Mouse (Mus musculus) limb, embryonic 14.5 days (tissue): ENCODE results near the gene Bach2. TPM values are rescaled to one million over a fixed set of nuclear protein-coding genes. Genes with fewer than 3 reads are reported as not detected.
A peak's percentile ranks its signal among the peaks of the same experiment; 100 is the strongest.

Experiments
- ATAC-seq: fragments of 200-750 bp; cut with Nextera tagmentation; 2 replicates; pipeline ENCODE4 v1.8.0; 2017; ENCODE audit warnings: low read depth, moderate number of reproducible peaks, moderate TSS enrichment; ENCODE audit not compliant: low FRiP score
- DNase-seq: peaks from one replicate; pipeline ENCODE4 v3.0.0-alpha.2; 2015; ENCODE audit warnings: low spot score
- H3K27ac ChIP-seq: fragments of 300-500 bp; sonication (generic); replicated peaks from 2 replicates; pipeline ENCODE4 v1.5.1; 2014; ENCODE audit warnings: low read depth, mild to moderate bottlenecking, low read length, moderate library complexity, mixed read lengths
- H3K27me3 ChIP-seq: fragments of 300-500 bp; sonication (generic); 2 replicates; pipeline ENCODE4 v1.6.1; 2014; ENCODE audit warnings: low read length, mixed read lengths; ENCODE audit not compliant: control insufficient read depth, insufficient read depth
- H3K36me3 ChIP-seq: fragments of 300-500 bp; sonication (generic); 2 replicates; pipeline ENCODE4 v1.6.1; 2014; ENCODE audit warnings: mild to moderate bottlenecking, low read length, moderate library complexity, mixed read lengths; ENCODE audit not compliant: control insufficient read depth, insufficient read depth
- H3K4me1 ChIP-seq: fragments of 300-500 bp; sonication (generic); 2 replicates; pipeline ENCODE4 v1.6.1; 2014; ENCODE audit warnings: antibody characterized with exemption, low read length, mixed read lengths; ENCODE audit not compliant: control insufficient read depth, insufficient read depth
- H3K4me2 ChIP-seq: fragments of 300-500 bp; sonication (generic); replicated peaks from 2 replicates; pipeline ENCODE4 v1.6.1; 2014; ENCODE audit warnings: low read depth, mild to moderate bottlenecking, low read length, moderate library complexity; ENCODE audit not compliant: severe bottlenecking
- H3K4me3 ChIP-seq: fragments of 300-500 bp; sonication (generic); replicated peaks from 2 replicates; pipeline ENCODE4 v1.5.1; 2014; ENCODE audit warnings: low read length
- H3K9ac ChIP-seq: fragments of 300-500 bp; sonication (generic); 2 replicates; pipeline ENCODE4 v1.6.1; 2014; ENCODE audit warnings: mild to moderate bottlenecking, low read depth, low read length, moderate library complexity; ENCODE audit not compliant: severe bottlenecking
- H3K9me3 ChIP-seq: fragments of 300-500 bp; sonication (generic); 2 replicates; pipeline ENCODE4 v1.6.1; 2016; ENCODE audit warnings: low read length; ENCODE audit not compliant: control insufficient read depth
- POLR2A ChIP-seq: fragments of 200-500 bp; IDR thresholded peaks from 2 replicates; pipeline ENCODE4 v1.8.0; 2012; ENCODE audit warnings: inconsistent platforms, mild to moderate bottlenecking, moderate library complexity, borderline replicate concordance; ENCODE audit not compliant: insufficient read depth, insufficient read length; ENCODE audit errors: extremely low read depth
- WGBS: fragments of 180-500 bp; shearing (Covaris S2); extraction: QIAGEN DNeasy Blood & Tissue Kit; methylation state at CpG from one replicate; pipeline ENCODE4 v1.1.7; 2014; 5-methylcytosine and 5-hydroxymethylcytosine counted together
- polyA plus RNA-seq, 2 experiments: library from polyadenylated mRNA; depleted of rRNA in 1 of 2; stranded (reverse) in 1 of 2; unstranded in 1 of 2; fragments of >200 nt; fragmentation: Nextera tagmentation in 1 of 2; extraction: Ambion mirVana in 1 of 2; gene quantifications; 2 replicates each; pipeline versions ENCODE4 v1.2.1 to v1.2.3; 2012 to 2014

The Bach2 gene
- polyA plus RNA-seq, 2 experiments = 6.0 to 9.6 TPM

DNA sequence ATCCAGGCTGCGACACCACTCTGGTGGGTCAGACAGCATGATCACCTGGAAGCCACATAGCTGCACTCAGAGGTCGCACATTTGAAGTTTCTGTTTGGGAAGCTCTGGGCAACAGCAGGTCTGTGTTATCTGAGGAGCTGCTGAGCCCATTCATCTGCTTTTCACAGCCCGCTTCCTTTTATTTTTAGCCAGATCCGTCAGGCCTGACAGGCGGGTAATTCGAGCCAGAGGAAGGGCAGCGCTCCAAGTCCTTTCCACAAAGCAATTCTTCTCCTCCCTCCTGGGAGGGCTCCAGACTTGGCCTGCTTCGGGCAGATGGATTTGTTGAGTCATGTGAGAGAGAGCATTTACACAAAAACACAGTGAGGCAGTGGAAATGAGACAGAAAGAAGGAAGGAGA is 65.1 kb downstream of the Bach2 start:
- peak overlapping the region; percentile 49 for H3K4me2 ChIP-seq
- H3K9ac ChIP-seq = no peak overlapping the region; the same call in 1 of the 2 replicates
- TF ChIP-seq POLR2A = no peak
- H3K27me3 ChIP-seq = no peaks in the 10 kb centered on the region
- ATAC-seq (peak; percentile 71), DNase-seq (peak; percentile 98)
- H3K4me1 ChIP-seq = peaks cover 45% of the 10 kb centered on the region
- no peaks in the 10 kb centered on the region for H3K36me3 ChIP-seq
- H3K4me3 ChIP-seq = 0 out of 2 replicates have a peak overlapping the region, but pooled peaks have one; percentile 20
- no peaks in the 10 kb centered on the region for H3K9me3 ChIP-seq
- 3% methylated on average over 8 of the region's 8 CpGs for WGBS
- H3K27ac ChIP-seq = peak overlapping the region; percentile 84

GRCm38 (mm10) chr4:32304221-32304703 is 65.7 kb downstream of the Bach2 start:
- H3K4me2 ChIP-seq = peak overlapping the region; percentile 49
- peak; percentile 68 for DNase-seq

DNA sequence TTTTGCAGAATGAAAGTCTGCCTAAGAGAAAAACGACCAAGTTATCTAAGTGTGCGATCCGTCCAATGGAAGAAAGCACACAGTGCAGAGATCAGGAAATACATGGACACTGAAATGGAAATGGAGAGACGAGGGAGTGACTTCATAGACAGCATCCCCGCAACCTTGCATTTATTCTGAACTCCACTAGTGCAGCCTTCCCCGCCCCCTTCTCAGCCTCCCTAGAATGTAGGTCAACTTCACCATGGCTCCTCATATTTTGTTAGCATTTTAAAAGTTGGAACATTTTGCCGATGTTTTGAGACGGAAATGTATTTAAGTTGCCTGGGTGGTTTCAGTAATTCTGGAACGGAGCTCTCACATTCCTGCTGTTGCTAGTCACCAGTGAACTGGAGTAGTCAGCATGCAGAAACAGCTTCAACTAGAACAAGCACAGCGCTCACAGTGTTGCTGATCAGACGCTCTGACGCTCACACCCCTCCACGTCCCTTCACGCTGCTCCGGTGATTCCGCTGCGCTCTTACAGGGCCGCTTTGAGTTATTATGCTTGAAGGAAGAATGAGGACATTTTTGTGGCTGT is 66.5 kb downstream of the Bach2 start:
- peaks cover 42% of the 10 kb centered on the region for H3K4me1 ChIP-seq
- TF ChIP-seq POLR2A = no peak
- H3K27me3 ChIP-seq = no peaks in the 10 kb centered on the region
- no peaks in the 10 kb centered on the region for H3K36me3 ChIP-seq
- peak overlapping the region; percentile 49 for H3K4me2 ChIP-seq
- no peak overlapping the region for H3K4me3 ChIP-seq
- H3K9ac ChIP-seq = no peak overlapping the region
- 43% methylated on average over 18 of the region's 18 CpGs for WGBS
- no peak for ATAC-seq
- peak; percentile 59 for DNase-seq
- no peaks in the 10 kb centered on the region for H3K9me3 ChIP-seq
- H3K27ac ChIP-seq = peak overlapping the region; percentile 84; the same call in 1 of the 2 replicates

More at GRCm38 (mm10) chr4:32304221-32304703, 65.7 kb downstream of the Bach2 start:
- 6% methylated on average over 6 of the region's 6 CpGs for WGBS
- Histone ChIP-seq H3K9me3 (no peaks in the 10 kb centered on the region), H3K4me1 (peaks cover 45% of the 10 kb centered on the region), H3K27me3 (no peaks in the 10 kb centered on the region), H3K9ac (no peak overlapping the region), H3K36me3 (no peaks in the 10 kb centered on the region), H3K27ac (peak overlapping the region; percentile 84), H3K4me3 (no peak overlapping the region)
- TF ChIP-seq POLR2A = no peak
- ATAC-seq = peak; percentile 24

- peaks cover 42% of the 10 kb centered on the region for H3K4me1 ChIP-seq
- ATAC-seq = no peak
- H3K27ac ChIP-seq = 0 out of 2 replicates have a peak overlapping the region, but pooled peaks have one; percentile 27
- no peaks in the 10 kb centered on the region for H3K9me3 ChIP-seq
- H3K4me2 ChIP-seq = peak overlapping the region; percentile 49
- H3K27me3 ChIP-seq = no peaks in the 10 kb centered on the region
- WGBS = 60% methylated on average over 6 of the region's 6 CpGs
- no peak for DNase-seq
- no peak overlapping the region for H3K9ac ChIP-seq
- no peak for TF ChIP-seq POLR2A
- H3K36me3 ChIP-seq = no peaks in the 10 kb centered on the region
- no peak overlapping the region for H3K4me3 ChIP-seq
These were observed 67.1 kb downstream of the Bach2 start for GRCm38 (mm10) chr4:32305683-32306082.

DNA sequence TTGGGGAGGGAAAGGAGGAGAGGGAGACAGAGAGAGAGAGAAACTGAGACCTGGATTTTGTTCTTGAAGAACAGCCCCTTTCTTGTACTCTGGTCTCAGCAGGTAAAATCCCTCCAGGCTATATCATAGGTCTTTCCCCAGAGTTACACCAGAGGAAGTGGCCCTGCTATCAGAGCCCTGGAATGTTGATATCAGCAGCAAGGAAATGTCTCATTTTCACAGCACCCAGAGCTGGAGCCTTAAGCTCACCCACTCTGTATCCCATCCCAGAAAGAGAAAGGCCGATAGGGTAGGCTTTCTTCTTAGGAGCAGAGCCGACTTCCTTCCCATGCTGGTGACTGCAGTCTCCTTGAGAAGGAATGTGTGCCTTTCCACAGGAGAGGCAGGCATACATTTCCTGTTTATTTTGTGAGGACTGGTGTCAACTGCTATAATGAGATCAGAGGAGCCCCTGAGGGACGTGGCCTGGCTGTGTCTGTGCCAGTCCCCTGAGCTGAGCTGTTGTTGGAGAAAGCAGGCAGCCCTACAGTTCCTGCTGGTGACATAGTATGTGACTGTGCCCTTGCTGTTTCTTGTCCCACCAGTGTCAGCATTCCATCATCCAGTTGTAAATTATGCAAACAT is 67.7 kb downstream of the Bach2 start:
- no peak overlapping the region for H3K4me2 ChIP-seq
- TF ChIP-seq POLR2A = no peak
- no peak overlapping the region for H3K4me3 ChIP-seq
- no peaks in the 10 kb centered on the region for H3K27me3 ChIP-seq
- peak overlapping the region; percentile 9; the same call in 1 of the 2 replicates for H3K27ac ChIP-seq
- peaks cover 42% of the 10 kb centered on the region for H3K4me1 ChIP-seq
- DNase-seq = peak; percentile 40
- H3K36me3 ChIP-seq = no peaks in the 10 kb centered on the region
- no peaks in the 10 kb centered on the region for H3K9me3 ChIP-seq
- no peak for ATAC-seq
- H3K9ac ChIP-seq = no peak overlapping the region
- 25% methylated on average over 3 of the region's 3 CpGs for WGBS
